Mouse (Mus musculus) heart, embryonic 12.5 days (tissue): ENCODE measurements at regions not wholly inside any gene's neighbourhood (a gene's known extent, or its start where the extent isn't known, plus 50 kb on each side); places are given as distances from the start of the nearest gene placed in this dataset.
"Not testable (repeated sequence)": the region's sequence is repeated elsewhere in the genome, so short reads cannot be mapped to it uniquely, and the experiment has no call there.

Experiments used
- ATAC-seq: fragments of 200-750 bp; cut with Nextera tagmentation; 2 replicates; pipeline ENCODE4 v1.8.0; 2017; ENCODE audit warnings: moderate TSS enrichment, moderate library complexity; ENCODE audit not compliant: insufficient number of reproducible peaks, low FRiP score
- H3K27ac ChIP-seq: fragments of 300-500 bp; sonication (generic); 2 replicates; pipeline ENCODE4 v1.5.1; 2016; ENCODE audit warnings: mild to moderate bottlenecking, moderate library complexity; ENCODE audit not compliant: poor library complexity, severe bottlenecking
- H3K27me3 ChIP-seq: fragments of 300-500 bp; sonication (generic); replicated peaks from 2 replicates; pipeline ENCODE4 v1.6.1; 2016; ENCODE audit warnings: mild to moderate bottlenecking, moderate library complexity
- H3K36me3 ChIP-seq: fragments of 300-500 bp; sonication (generic); 2 replicates; pipeline ENCODE4 v1.6.1; 2016; ENCODE audit warnings: mild to moderate bottlenecking, moderate library complexity
- H3K4me1 ChIP-seq: fragments of 300-500 bp; sonication (generic); replicated peaks from 2 replicates; pipeline ENCODE4 v1.6.1; 2016; ENCODE audit warnings: mild to moderate bottlenecking
- H3K4me2 ChIP-seq: fragments of 300-500 bp; sonication (generic); 2 replicates; pipeline ENCODE4 v1.6.1; 2016; ENCODE audit warnings: mild to moderate bottlenecking, moderate library complexity
- H3K4me3 ChIP-seq: fragments of 300-500 bp; sonication (generic); 2 replicates; pipeline ENCODE4 v1.5.1; 2016; ENCODE audit warnings: mild to moderate bottlenecking
- H3K9ac ChIP-seq: fragments of 300-500 bp; sonication (generic); 2 replicates; pipeline ENCODE4 v1.6.1; 2016; ENCODE audit warnings: mild to moderate bottlenecking, moderate library complexity
- H3K9me3 ChIP-seq: fragments of 300-500 bp; sonication (generic); replicated peaks from 2 replicates; pipeline ENCODE4 v1.6.1; 2016; ENCODE audit warnings: mild to moderate bottlenecking, moderate library complexity
- WGBS: fragments of 180-500 bp; shearing (Covaris S2); methylation state at CpG from one replicate; pipeline ENCODE4 v1.1.7; 2016; 5-methylcytosine and 5-hydroxymethylcytosine counted together

DNA sequence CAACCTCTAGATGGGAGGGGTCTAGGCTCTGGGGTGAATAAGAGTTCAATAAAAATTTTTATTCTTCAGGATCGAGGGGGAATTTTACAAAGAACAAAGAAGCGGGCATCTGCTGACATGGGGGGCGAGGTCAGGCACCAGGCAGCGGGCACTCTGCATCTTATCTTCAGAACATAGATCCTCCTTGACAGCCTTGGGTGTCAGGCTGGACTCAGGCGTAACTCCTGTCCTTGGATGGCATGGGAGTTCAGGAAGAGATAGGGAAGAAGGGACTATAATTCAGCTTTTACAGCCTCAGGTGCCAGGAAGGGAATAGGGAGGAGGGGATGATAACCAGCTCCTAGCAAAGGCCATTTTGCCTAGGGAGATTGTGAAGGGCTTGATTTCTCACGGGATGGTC lies 753.1 kb downstream of the Gm10330 start:
- H3K4me2 ChIP-seq, H3K4me1 ChIP-seq, H3K27me3 ChIP-seq, ATAC-seq, H3K27ac ChIP-seq, H3K9ac ChIP-seq, H3K4me3 ChIP-seq, H3K36me3 ChIP-seq, H3K9me3 ChIP-seq: not testable (repeated sequence)
- 85% methylated on average over 6 of the region's 6 CpGs for WGBS

- H3K36me3 ChIP-seq, H3K9ac ChIP-seq, H3K4me2 ChIP-seq, H3K27me3 ChIP-seq, ATAC-seq, H3K4me3 ChIP-seq, H3K27ac ChIP-seq, H3K9me3 ChIP-seq, H3K4me1 ChIP-seq: not testable (repeated sequence)
- WGBS: 76% methylated on average over 8 of the region's 8 CpGs
Observed at GRCm38 (mm10) chr12:23023556-23023955, 756.5 kb downstream of the Gm10330 start.

DNA sequence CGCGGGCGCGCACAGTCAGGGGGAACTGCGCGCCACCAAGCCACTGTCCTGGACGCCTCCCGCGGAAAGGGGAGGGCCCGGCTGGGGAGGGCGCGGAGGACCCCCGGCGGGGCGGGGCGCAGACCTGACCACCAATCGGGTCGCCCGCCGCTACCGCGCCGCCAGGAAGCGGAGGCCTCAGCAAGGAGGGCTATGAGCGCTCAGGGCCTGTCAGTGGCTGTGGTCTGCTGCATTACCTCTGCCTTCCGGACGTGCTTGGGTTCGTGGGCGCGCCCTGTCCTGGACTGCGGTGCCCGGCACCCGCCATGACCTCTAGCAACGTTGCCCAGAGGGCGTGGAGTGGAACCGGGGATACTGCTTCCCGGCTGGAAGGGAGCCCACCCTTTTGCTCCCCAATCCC lies 769.9 kb downstream of the Gm10330 start:
- not testable (repeated sequence) for H3K9me3 ChIP-seq, H3K4me1 ChIP-seq, H3K27me3 ChIP-seq, H3K36me3 ChIP-seq, H3K27ac ChIP-seq, ATAC-seq
- Histone ChIP-seq H3K4me2 (peak overlapping the region; percentile 62), H3K9ac (peak overlapping the region; percentile 73), H3K4me3 (peak overlapping the region; percentile 62)
- WGBS: under 1% methylated on average over 32 of the region's 37 CpGs

GRCm38 (mm10) chr12:23009662-23010061 lies 770.4 kb downstream of the Gm10330 start:
- H3K9ac ChIP-seq: peak overlapping the region; percentile 73
- not testable (repeated sequence) for ATAC-seq, H3K36me3 ChIP-seq, H3K27ac ChIP-seq, H3K4me1 ChIP-seq, H3K27me3 ChIP-seq, H3K9me3 ChIP-seq
- H3K4me2 ChIP-seq: peak overlapping the region; percentile 62
- under 1% methylated on average over 31 of the region's 48 CpGs for WGBS
- peak overlapping the region; percentile 62 for H3K4me3 ChIP-seq
